Mouse (Mus musculus) liver, embryonic 15.5 days (tissue): ENCODE results near the gene Runx2. TPM values are rescaled to one million over a fixed set of nuclear protein-coding genes. Genes with fewer than 3 reads are reported as not detected.

Experiments
- ATAC-seq: fragments of 200-750 bp; cut with Nextera tagmentation; 2 replicates; pipeline ENCODE4 v1.8.0; 2017; ENCODE audit warnings: moderate number of reproducible peaks, mild to moderate bottlenecking, moderate library complexity; ENCODE audit not compliant: insufficient read depth
- H3K27ac ChIP-seq: fragments of 300-500 bp; sonication (generic); replicated peaks from 2 replicates; pipeline ENCODE4 v1.5.1; 2015; ENCODE audit warnings: mild to moderate bottlenecking, inconsistent platforms
- H3K27me3 ChIP-seq: fragments of 300-500 bp; sonication (generic); 2 replicates; pipeline ENCODE4 v1.6.1; 2015; ENCODE audit warnings: mild to moderate bottlenecking, inconsistent platforms
- H3K36me3 ChIP-seq: fragments of 300-500 bp; sonication (generic); replicated peaks from 2 replicates; pipeline ENCODE4 v1.6.1; 2015; ENCODE audit warnings: moderate library complexity, mild to moderate bottlenecking, inconsistent platforms
- H3K4me1 ChIP-seq: fragments of 300-500 bp; sonication (generic); replicated peaks from 2 replicates; pipeline ENCODE4 v1.6.1; 2015; ENCODE audit warnings: inconsistent platforms
- H3K4me2 ChIP-seq: fragments of 300-500 bp; sonication (generic); 2 replicates; pipeline ENCODE4 v1.6.1; 2015; ENCODE audit warnings: moderate library complexity, mild to moderate bottlenecking, inconsistent platforms
- H3K4me3 ChIP-seq: fragments of 300-500 bp; sonication (generic); replicated peaks from 2 replicates; pipeline ENCODE4 v1.5.1; 2015; ENCODE audit warnings: mild to moderate bottlenecking, inconsistent platforms
- H3K9ac ChIP-seq: fragments of 300-500 bp; sonication (generic); 2 replicates; pipeline ENCODE4 v1.6.1; 2015; ENCODE audit warnings: moderate library complexity, mild to moderate bottlenecking, inconsistent platforms
- H3K9me3 ChIP-seq: fragments of 300-500 bp; sonication (generic); replicated peaks from 2 replicates; pipeline ENCODE4 v1.6.1; 2016; ENCODE audit warnings: inconsistent platforms
- WGBS: fragments of 180-500 bp; shearing (Covaris S2); methylation state at CpG from one replicate; pipeline ENCODE4 v1.1.7; 2015; ENCODE audit warnings: mixed read lengths; ENCODE audit not compliant: insufficient replicate concordance; 5-methylcytosine and 5-hydroxymethylcytosine counted together
- polyA plus RNA-seq: library from polyadenylated mRNA; unstranded; fragments of >200 nt; fragmentation: Nextera tagmentation; extraction: Ambion mirVana; gene quantifications from 2 replicates; pipeline ENCODE4 v1.2.1, GENCODE M21; 2015

Gene Runx2
- polyA plus RNA-seq, 1 experiment from 2014 or later = 0.56 TPM

DNA sequence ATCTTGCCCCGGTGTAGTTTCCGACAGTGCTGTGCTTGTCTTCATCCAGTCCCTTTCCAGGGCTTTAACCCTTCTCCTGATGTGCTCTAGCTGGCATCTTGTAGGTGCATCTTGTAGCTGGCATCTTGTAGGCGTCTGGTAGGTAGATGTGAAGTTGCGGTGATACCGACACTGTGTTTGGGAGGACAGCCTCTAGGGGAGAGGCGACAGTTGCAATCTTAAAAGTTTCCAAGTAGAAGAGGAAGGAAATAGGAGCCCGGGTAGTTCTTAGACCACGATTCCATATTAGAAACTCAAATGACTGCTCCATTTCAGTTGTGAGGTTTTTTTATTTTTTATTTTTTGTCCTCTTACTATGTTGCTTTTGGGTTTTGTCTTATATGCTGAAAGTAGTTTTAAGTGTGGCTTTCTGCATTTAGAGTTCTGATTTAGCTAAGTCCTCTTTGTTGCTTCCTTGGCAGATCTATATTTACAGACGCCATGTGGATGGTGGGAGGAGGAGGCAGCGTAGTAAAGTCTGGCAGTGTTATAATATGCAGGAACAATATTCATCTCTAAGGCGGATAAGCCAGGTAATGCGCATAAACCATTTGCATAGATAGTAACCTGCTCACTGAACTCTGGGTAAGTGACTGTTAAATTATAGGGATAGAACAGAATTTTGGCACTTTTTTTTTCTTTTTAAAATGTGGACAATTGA is 22.2 kb downstream of the Runx2 start:
- H3K4me1 ChIP-seq = no peaks in the 10 kb centered on the region
- peaks cover 6% of the 10 kb centered on the region for H3K36me3 ChIP-seq
- 55% methylated on average over 12 of the region's 12 CpGs for WGBS
- no peaks in the 10 kb centered on the region for H3K9me3 ChIP-seq
- no peak overlapping the region for H3K4me3 ChIP-seq
- no peak overlapping the region for H3K9ac ChIP-seq
- H3K4me2 ChIP-seq = no peak overlapping the region
- H3K27ac ChIP-seq = no peak overlapping the region
- H3K27me3 ChIP-seq = no peaks in the 10 kb centered on the region
- no peak for ATAC-seq

- Histone ChIP-seq H3K4me2 (no peak overlapping the region), H3K9me3 (no peaks in the 10 kb centered on the region), H3K27me3 (no peaks in the 10 kb centered on the region), H3K4me3 (no peak overlapping the region), H3K36me3 (peaks cover 6% of the 10 kb centered on the region), H3K9ac (no peak overlapping the region), H3K27ac (no peak overlapping the region), H3K4me1 (no peaks in the 10 kb centered on the region)
- no peak for ATAC-seq
- 74% methylated on average over 5 of the region's 5 CpGs for WGBS
Observed at GRCm38 (mm10) chr17:44788982-44789747, 25.4 kb downstream of the Runx2 start.

DNA sequence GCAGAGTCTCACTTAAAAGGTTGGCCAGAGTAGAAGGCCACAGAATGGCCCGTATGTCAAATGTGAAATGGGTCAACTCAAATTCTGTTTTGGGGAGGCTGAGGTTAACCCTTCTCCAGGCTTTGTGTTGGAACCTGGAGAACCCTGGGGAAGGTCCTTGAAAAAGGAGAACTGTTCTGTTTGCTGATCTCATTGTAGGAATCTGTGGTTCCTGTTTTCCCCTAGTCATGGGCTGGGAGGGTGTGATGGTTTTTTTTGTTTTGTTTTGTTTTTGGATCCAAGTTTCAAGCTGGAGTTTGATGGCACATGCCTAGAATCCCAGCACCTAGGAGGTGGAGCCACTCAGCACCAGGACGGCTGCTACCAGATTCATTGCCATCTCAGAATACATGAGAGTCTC is 31.5 kb downstream of the Runx2 start:
- Histone ChIP-seq H3K9ac (no peak overlapping the region), H3K27me3 (no peaks in the 10 kb centered on the region), H3K4me1 (peaks cover 5% of the 10 kb centered on the region), H3K27ac (no peak overlapping the region), H3K4me2 (no peak overlapping the region), H3K36me3 (no peaks in the 10 kb centered on the region), H3K4me3 (no peak overlapping the region), H3K9me3 (no peaks in the 10 kb centered on the region)
- 52% methylated on average over 2 of the region's 2 CpGs for WGBS
- no peak for ATAC-seq

- WGBS = 69% methylated on average over 4 of the region's 4 CpGs
- H3K9ac ChIP-seq = no peak overlapping the region
- no peaks in the 10 kb centered on the region for H3K36me3 ChIP-seq
- no peaks in the 10 kb centered on the region for H3K27me3 ChIP-seq
- no peaks in the 10 kb centered on the region for H3K9me3 ChIP-seq
- H3K27ac ChIP-seq = no peak overlapping the region
- no peak overlapping the region for H3K4me3 ChIP-seq
- peaks cover 13% of the 10 kb centered on the region for H3K4me1 ChIP-seq
- no peak overlapping the region for H3K4me2 ChIP-seq
- no peak for ATAC-seq
Observed at GRCm38 (mm10) chr17:44782366-44782765, 32.2 kb downstream of the Runx2 start.

DNA sequence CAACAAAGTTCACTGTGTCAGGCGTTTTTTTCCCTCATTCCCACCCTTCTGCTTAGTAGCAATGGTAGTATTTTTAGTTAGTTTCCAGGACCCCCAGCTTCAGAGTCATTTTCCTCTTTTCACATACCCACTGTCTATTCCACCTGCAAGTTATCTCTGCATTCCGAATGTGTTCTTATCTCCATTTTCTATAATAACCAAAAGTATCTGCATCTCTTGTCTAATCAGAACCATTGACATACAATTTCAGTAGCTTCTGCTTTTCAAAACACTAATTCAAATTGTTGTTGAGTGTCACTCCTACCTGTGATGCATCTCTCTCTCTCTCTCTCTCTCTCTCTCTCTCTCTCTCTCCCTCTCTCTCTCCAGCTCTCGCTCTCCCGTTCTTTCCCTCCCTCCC is 34.2 kb downstream of the Runx2 start:
- Histone ChIP-seq H3K36me3 (no peaks in the 10 kb centered on the region), H3K9ac (no peak overlapping the region), H3K4me2 (no peak overlapping the region), H3K27ac (no peak overlapping the region), H3K4me1 (peaks cover 18% of the 10 kb centered on the region), H3K9me3 (0 out of 2 replicates have a peak, but pooled peaks cover 3% of the 10 kb centered on the region), H3K4me3 (no peak overlapping the region), H3K27me3 (no peaks in the 10 kb centered on the region)
- WGBS = 49% methylated on average over 4 of the region's 4 CpGs
- no peak for ATAC-seq

DNA sequence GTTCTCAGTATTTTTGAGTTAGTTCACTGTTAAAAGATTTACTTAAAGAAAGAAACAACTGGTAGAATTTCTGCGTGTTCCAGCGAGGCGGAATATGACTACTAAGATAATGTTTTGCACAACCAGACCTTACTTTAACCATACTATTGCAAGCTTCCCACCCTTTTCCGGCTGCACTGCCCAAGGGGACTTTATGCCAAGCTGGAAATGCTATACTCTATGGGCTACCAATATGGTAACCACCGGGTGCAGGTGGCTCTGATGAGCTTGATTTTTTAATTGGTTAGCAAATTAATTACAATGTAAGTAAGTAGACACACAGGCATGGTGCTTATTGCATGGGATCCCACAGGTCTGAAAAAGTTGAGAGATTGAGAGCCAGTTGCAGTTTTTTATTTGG is 36.5 kb downstream of the Runx2 start:
- ATAC-seq = no peak
- H3K27ac ChIP-seq = no peak overlapping the region

DNA sequence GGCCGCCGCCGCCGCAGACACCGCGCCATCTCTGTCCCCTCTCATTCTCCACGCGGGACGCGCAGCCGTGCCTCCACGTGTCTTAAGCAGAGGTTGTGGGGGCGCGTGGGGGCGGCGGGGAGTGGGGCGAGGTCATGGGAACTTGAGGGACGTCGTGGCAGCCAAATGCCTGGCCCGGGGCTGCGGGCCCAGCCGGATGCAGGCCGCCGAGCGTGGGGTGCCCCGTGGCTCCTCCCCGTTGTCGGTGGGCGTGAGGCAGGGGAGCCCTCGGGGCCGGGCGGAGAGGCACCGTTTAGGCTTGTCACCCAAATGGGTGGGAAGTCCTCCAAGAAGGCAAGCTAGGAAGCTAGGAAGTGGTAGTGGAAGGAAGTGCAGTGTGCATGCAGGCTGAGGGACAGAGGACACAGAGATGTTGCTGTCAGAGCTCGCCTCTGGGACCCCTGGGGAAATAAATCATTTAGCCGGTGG is 37.2 kb downstream of the Runx2 start:
- H3K27me3 ChIP-seq = no peaks in the 10 kb centered on the region
- WGBS = under 1% methylated on average over 35 of the region's 35 CpGs
- 0 out of 2 replicates have a peak, but pooled peaks cover 3% of the 10 kb centered on the region for H3K9me3 ChIP-seq
- H3K4me2 ChIP-seq = peak overlapping the region; percentile 95
- H3K9ac ChIP-seq = peak overlapping the region; percentile 89
- peak overlapping the region; percentile 93 for H3K4me3 ChIP-seq
- peak overlapping the region; percentile 86 for H3K27ac ChIP-seq
- ATAC-seq = peak; percentile 73
- H3K4me1 ChIP-seq = peaks cover 18% of the 10 kb centered on the region
- no peaks in the 10 kb centered on the region for H3K36me3 ChIP-seq

More for the DNA sequence above, 36.5 kb downstream of the Runx2 start:
- 55% methylated on average over 5 of the region's 5 CpGs for WGBS
- Histone ChIP-seq H3K4me3 (peak overlapping the region; percentile 93), H3K9ac (no peak overlapping the region), H3K4me1 (peaks cover 18% of the 10 kb centered on the region), H3K9me3 (0 out of 2 replicates have a peak, but pooled peaks cover 3% of the 10 kb centered on the region), H3K27me3 (no peaks in the 10 kb centered on the region), H3K4me2 (peak overlapping the region; percentile 95), H3K36me3 (no peaks in the 10 kb centered on the region)

- WGBS = under 1% methylated on average over 40 of the region's 40 CpGs
- Histone ChIP-seq H3K4me3 (peak within 1 kb of the TSS; percentile 93), H3K9me3 (0 out of 2 replicates have a peak, but pooled peaks cover 3% of the 10 kb centered on the region)
Observed at GRCm38 (mm10) chr17:44776738-44777270, 37.8 kb downstream of the Runx2 start, which contains the start of gene Supt3. Supt3 (plus strand) TSS chr17:44777152.

DNA sequence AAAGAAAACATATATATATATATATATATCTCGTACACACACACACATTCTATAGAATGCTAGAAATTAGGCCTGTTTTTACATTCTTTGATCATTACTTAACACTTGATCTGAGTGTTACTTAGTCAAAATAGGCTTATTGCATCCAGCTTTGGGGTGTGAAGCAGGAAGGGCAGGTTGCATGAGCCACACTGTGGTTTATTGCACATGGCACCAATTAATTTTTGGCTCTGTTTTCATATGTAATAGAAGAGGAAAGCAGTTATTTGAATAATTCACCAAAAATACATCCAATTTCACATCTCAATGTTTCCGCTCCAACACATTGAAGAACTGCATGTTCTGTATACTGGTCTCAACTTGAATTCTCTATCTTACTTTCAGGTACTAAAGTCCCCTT is 42.0 kb downstream of the Runx2 start:
- Histone ChIP-seq H3K4me2 (no peak overlapping the region), H3K36me3 (no peaks in the 10 kb centered on the region), H3K4me1 (peaks cover 7% of the 10 kb centered on the region), H3K9ac (no peak overlapping the region), H3K27ac (no peak overlapping the region), H3K27me3 (no peaks in the 10 kb centered on the region), H3K9me3 (0 out of 2 replicates have a peak, but pooled peaks cover 3% of the 10 kb centered on the region), H3K4me3 (no peak overlapping the region)
- no peak for ATAC-seq
- WGBS = 54% methylated on average over 2 of the region's 2 CpGs

More at GRCm38 (mm10) chr17:44776738-44777270, 37.8 kb downstream of the Runx2 start, which contains the start of gene Supt3:
- H3K4me1 ChIP-seq = peaks cover 18% of the 10 kb centered on the region
- H3K4me2 ChIP-seq = peak within 1 kb of the TSS; percentile 95
- no peaks in the 10 kb centered on the region for H3K27me3 ChIP-seq
- no peaks in the 10 kb centered on the region for H3K36me3 ChIP-seq
- ATAC-seq = peak; percentile 97
- peak within 1 kb of the TSS; percentile 89 for H3K9ac ChIP-seq
- H3K27ac ChIP-seq = peak within 1 kb of the TSS; percentile 86

- ATAC-seq = no peak
- no peak overlapping the region for H3K4me3 ChIP-seq
- no peaks in the 10 kb centered on the region for H3K27me3 ChIP-seq
- H3K27ac ChIP-seq = no peak overlapping the region
- 64% methylated on average over 2 of the region's 2 CpGs for WGBS
- no peaks in the 10 kb centered on the region for H3K4me1 ChIP-seq
- H3K36me3 ChIP-seq = no peaks in the 10 kb centered on the region
- 0 out of 2 replicates have a peak, but pooled peaks cover under 1% of the 10 kb centered on the region for H3K9me3 ChIP-seq
- no peak overlapping the region for H3K4me2 ChIP-seq
- no peak overlapping the region for H3K9ac ChIP-seq
Observed at GRCm38 (mm10) chr17:44770871-44771270, 43.7 kb downstream of the Runx2 start.

DNA sequence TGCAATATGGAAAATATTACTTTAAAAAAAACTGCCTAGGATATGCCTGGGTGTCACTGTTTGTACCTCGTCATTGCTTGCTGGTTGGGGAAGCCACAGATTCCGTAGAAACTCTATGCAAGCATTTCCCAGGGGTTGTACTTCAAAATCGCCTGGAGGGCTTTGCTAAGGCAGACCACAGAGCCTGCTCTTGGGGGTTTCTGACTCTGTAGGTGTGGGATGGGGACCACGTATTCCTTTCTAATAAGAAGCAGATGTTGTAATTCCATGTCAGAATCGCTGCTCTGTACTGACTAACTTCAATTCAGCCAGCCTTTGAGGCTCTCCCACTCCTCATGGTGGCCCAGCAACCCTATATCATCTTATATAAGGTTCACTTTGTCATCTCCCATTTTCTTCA is 46.1 kb downstream of the Runx2 start:
- Histone ChIP-seq H3K36me3 (no peaks in the 10 kb centered on the region), H3K9me3 (no peaks in the 10 kb centered on the region), H3K9ac (no peak overlapping the region), H3K27me3 (no peaks in the 10 kb centered on the region), H3K27ac (no peak overlapping the region), H3K4me3 (no peak overlapping the region), H3K4me2 (no peak overlapping the region), H3K4me1 (no peaks in the 10 kb centered on the region)
- 54% methylated on average over 5 of the region's 5 CpGs for WGBS
- ATAC-seq = no peak
